Mouse (Mus musculus): ENCODE measurements at regions not wholly inside any gene's neighbourhood (a gene's known extent, or its start where the extent isn't known, plus 50 kb on each side); places are given as distances from the start of the nearest gene placed in this dataset.

DNA sequence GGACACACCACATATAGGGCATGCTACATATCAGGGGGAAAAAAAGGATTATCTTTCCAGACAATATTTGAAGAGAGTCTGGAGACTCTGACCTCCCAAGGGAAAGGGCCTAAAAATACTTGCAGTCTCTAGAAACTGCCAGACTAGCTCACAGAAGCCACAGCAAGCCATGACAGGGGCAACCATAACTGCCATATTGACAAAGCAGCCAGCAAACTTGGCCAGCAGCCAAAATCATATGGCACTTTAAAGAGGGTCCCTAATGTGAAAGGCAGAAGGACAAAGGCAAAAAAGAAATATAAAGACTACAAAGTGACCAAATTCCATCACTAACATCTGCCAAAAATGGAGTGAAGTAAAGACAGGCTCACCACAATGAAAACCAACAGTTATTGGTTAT is 155.2 kb downstream of the Cox18 start:
- TF ChIP-seq CTCF (conservative IDR thresholded peaks at IDR 0.05; ENCODE audit: insufficient read depth, insufficient read length, low read depth, low read length) (no peak), POLR2A (IDR thresholded peaks at IDR 0.05; ENCODE audit: low read depth, low read length) (no peak)
